Mouse (Mus musculus): ENCODE measurements at regions not wholly inside any gene's neighbourhood (a gene's known extent, or its start where the extent isn't known, plus 50 kb on each side); places are given as distances from the start of the nearest gene placed in this dataset.
A peak's percentile ranks its signal among the peaks of the same experiment; 100 is the strongest.

DNA sequence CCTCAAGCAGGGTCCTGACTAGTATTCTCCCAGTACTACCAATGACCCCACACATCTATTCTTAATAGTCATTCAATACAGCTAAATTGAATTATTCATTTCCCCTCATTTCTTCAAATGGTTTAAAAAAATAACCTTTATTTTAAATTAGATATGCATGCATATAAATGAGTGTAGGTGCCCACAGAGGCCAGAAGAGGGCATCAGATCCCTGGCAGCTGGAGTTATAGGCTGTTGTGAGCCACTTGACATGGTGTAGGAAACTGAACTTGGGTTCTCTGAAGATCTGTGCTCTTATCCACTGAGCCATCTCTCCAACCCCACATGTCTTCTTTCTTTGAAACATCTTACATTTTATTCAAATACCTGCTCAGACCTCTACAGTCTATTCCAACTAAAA lies 77.8 kb upstream of the Pgrmc2 start:
- TF ChIP-seq CTCF (IDR thresholded peaks at IDR 0.05) (peak; percentile 33; the same call in 1 of the 2 replicates), EP300 (IDR thresholded peaks at IDR 0.05; ENCODE audit: insufficient read depth, low read depth, low read length) (no peak)

All from heart, adult 2 months (tissue).